12 mouse cellular contexts compared by ENCODE assay signal in the genomic region with DNA sequence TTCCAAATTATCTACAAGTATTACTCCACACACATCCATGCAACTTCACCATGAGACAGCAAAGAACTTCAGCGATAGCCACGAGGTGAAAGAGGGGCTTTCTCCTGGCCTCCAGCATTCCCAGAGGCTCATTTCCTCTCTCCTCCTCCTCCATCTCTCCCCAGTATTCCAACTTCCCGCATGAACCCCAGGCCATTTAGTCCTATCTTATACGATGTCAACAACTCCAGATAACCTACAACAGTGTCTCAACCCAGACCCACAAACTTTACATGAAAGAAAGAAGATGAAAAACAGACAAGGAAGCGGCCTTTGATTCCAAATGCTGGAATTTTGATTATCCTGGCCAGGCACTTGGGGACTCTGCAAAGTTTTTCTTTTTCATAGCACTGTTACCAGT.
"Had no signal": no experiment of that assay in that cellular context is flagged by ENCODE, and none has a peak within 500 bp of the region (broad histone marks: within the 10 kb centered on the region; RNA-seq: fewer than 3 reads in every experiment).

No protein-coding gene starts in this region.

- H3K4me3 ChIP-seq: limb, embryonic 12.5 days; limb, embryonic 15.5 days; liver, embryonic 13.5 days; midbrain, embryonic 13.5 days had no signal

- H3K27ac ChIP-seq: limb, embryonic 12.5 days; liver, embryonic 13.5 days; macrophage; midbrain, embryonic 13.5 days had no signal

- H3K36me3 ChIP-seq: limb, embryonic 12.5 days; limb, embryonic 15.5 days; liver, embryonic 13.5 days; midbrain, embryonic 13.5 days had no signal

- H3K9ac ChIP-seq: limb, embryonic 12.5 days; limb, embryonic 15.5 days; liver, embryonic 13.5 days; midbrain, embryonic 13.5 days had no signal

- DNase-seq: kidney, postnatal 14 days; kidney, postnatal 4 days; left cerebral cortex, postnatal 4 days; liver, embryonic 13.5 days; lung, adult 2 months; lung, postnatal 14 days; thymus, adult 18-20 months; thymus, postnatal 36 days had no signal

- H3K4me1 ChIP-seq: limb, embryonic 15.5 days; liver, embryonic 13.5 days; midbrain, embryonic 13.5 days had no signal

- H3K9me3 ChIP-seq: limb, embryonic 12.5 days; limb, embryonic 15.5 days; liver, embryonic 13.5 days; midbrain, embryonic 13.5 days had no signal

- H3K4me2 ChIP-seq: limb, embryonic 12.5 days; limb, embryonic 15.5 days; liver, embryonic 13.5 days; midbrain, embryonic 13.5 days had no signal

- H3K27me3 ChIP-seq: limb, embryonic 12.5 days; limb, embryonic 15.5 days; liver, embryonic 13.5 days; midbrain, embryonic 13.5 days had no signal

- ATAC-seq: midbrain, embryonic 13.5 days had no signal
